Mouse (Mus musculus): Measurements from ENCODE around the gene Acbd6. TPM values are rescaled to one million over a fixed set of nuclear protein-coding genes. Genes with fewer than 3 reads are reported as not detected.

Gene Acbd6
- polyA plus RNA-seq, 1 experiment from 2014 or later, result 64.5 TPM

DNA sequence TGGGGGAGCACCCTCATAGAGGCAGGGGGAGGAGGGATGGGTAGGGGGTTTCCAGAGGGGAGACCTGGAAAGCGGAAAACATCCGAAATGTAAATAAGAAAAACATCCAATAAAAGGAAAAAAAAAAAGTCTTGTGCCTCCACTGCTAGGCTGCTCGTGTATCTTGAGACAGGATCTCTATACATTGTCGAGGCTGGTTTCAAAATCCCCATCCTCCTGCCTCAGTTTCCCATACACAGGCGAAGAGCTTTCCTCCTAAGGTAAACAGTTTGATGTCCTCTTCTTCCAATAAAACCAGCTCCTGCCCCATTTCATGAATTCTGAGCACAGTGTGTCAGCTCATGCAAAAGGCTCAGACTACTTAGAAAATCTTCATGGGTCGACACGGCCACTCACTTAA is 19.9 kb upstream of the Acbd6 start:
- H3K27ac ChIP-seq (ENCODE audit: low read length), result no peak overlapping the region
- 45% methylated on average over 7 of the region's 7 CpGs for WGBS

DNA sequence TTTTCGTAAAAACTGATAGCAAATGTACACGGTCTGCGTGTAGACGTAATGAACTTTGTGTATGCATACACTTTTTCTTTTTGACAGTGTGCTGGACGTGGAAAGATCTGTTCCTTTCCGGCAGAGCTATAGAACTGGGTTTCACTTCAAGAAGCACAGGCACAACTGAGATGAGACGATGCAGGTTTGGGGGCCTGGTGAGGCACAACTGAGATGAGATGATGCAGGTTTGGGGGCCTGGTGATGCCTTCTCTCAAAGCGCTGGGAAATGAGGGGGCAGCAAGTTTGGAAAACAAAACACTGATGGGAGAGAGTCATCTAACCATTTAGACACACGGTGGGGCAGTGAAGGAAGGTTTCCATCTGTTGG is 293 bp upstream of the Acbd6 start:
- peaks cover 21% of the 10 kb centered on the region for H3K4me1 ChIP-seq (ENCODE audit: insufficient read depth, low read length)
- 43% methylated on average over 9 of the region's 9 CpGs for WGBS

More for the DNA sequence above, 19.9 kb upstream of the Acbd6 start:
- H3K4me1 ChIP-seq (ENCODE audit: insufficient read depth, low read length), result no peaks in the 10 kb centered on the region
- no peaks in the 10 kb centered on the region for H3K36me3 ChIP-seq (ENCODE audit: insufficient read depth, low read length)
- H3K4me2 ChIP-seq (replicated peaks; ENCODE audit: low read depth, low read length), result no peak overlapping the region
- no peaks in the 10 kb centered on the region for H3K9me3 ChIP-seq (ENCODE audit: low read length)
- H3K27me3 ChIP-seq (ENCODE audit: insufficient read depth, low read length), result no peaks in the 10 kb centered on the region
- no peak for ATAC-seq (ENCODE audit: low FRiP score, low TSS enrichment)
- no peak overlapping the region for H3K4me3 ChIP-seq (ENCODE audit: low read length)
- H3K9ac ChIP-seq (replicated peaks; ENCODE audit: low read length), result no peak overlapping the region

DNA sequence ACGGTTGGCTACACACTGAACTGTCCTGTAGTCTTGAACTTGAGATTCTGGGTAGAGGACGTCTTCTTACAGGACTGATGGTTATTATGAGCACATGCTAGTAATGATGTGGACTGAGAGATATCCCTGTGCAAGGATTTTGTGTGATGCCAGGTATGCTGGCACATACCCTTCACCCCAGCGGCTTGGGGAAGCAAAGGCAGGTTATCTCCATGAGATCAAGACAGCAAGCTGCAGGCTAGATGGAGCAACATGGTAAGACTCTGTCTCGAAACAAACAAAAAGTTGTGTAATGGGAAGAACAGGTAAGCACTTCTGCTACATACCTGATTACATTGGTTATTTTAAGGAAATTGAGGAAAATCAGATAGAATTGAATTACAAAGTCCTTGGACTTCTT is 2.1 kb downstream of the Acbd6 start:
- H3K4me2 ChIP-seq (replicated peaks; ENCODE audit: low read depth, low read length), result peak overlapping the region; percentile 23; the same call in 1 of the 2 replicates
- no peak for ATAC-seq (ENCODE audit: low FRiP score, low TSS enrichment)
- 80% methylated on average over 4 of the region's 4 CpGs for WGBS

More for the DNA sequence above, 293 bp upstream of the Acbd6 start:
- Histone ChIP-seq H3K9me3 (ENCODE audit: low read length) (0 out of 2 replicates have a peak, but pooled peaks cover 3% of the 10 kb centered on the region), H3K4me3 (ENCODE audit: low read length) (peak overlapping the region; percentile 96), H3K27ac (ENCODE audit: low read length) (peak overlapping the region; percentile 77), H3K9ac (replicated peaks; ENCODE audit: low read length) (peak overlapping the region; percentile 96), H3K4me2 (replicated peaks; ENCODE audit: low read depth, low read length) (peak overlapping the region; percentile 59), H3K27me3 (ENCODE audit: insufficient read depth, low read length) (no peaks in the 10 kb centered on the region), H3K36me3 (ENCODE audit: insufficient read depth, low read length) (no peaks in the 10 kb centered on the region)
- ATAC-seq (ENCODE audit: low FRiP score, low TSS enrichment), result peak; percentile 46; the same call in 1 of the 2 replicates

DNA sequence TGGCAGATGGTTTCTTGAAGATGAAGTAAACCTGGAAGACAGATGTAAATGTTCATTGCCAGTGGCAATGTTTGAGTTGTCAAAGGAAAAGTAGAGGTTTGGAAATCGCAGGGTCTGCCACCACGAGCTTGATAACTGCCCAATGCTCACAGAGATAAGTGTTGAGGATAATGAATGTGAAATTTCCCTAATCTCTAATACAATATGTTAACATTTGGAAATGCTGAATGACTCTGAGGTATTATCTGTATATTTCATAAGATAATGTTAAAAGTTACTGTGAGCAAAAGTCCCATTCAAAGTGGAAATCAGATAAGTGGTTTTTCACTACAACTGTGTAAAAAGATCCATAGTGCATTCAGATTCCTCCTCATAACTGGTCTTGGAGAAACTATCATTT is 2.8 kb downstream of the Acbd6 start:
- no peak for ATAC-seq (ENCODE audit: low FRiP score, low TSS enrichment)
- WGBS, result 89% methylated on average over 2 of the region's 2 CpGs
- H3K36me3 ChIP-seq (ENCODE audit: insufficient read depth, low read length), result peaks cover 9% of the 10 kb centered on the region; the same call in 1 of the 2 replicates

More for the DNA sequence above, 2.1 kb downstream of the Acbd6 start:
- no peak overlapping the region for H3K4me3 ChIP-seq (ENCODE audit: low read length)
- no peaks in the 10 kb centered on the region for H3K27me3 ChIP-seq (ENCODE audit: insufficient read depth, low read length)
- H3K9me3 ChIP-seq (ENCODE audit: low read length), result no peaks in the 10 kb centered on the region
- no peak overlapping the region for H3K27ac ChIP-seq (ENCODE audit: low read length)
- H3K36me3 ChIP-seq (ENCODE audit: insufficient read depth, low read length), result peaks cover 4% of the 10 kb centered on the region; the same call in 1 of the 2 replicates
- H3K4me1 ChIP-seq (ENCODE audit: insufficient read depth, low read length), result peaks cover 21% of the 10 kb centered on the region
- H3K9ac ChIP-seq (replicated peaks; ENCODE audit: low read length), result no peak overlapping the region

DNA sequence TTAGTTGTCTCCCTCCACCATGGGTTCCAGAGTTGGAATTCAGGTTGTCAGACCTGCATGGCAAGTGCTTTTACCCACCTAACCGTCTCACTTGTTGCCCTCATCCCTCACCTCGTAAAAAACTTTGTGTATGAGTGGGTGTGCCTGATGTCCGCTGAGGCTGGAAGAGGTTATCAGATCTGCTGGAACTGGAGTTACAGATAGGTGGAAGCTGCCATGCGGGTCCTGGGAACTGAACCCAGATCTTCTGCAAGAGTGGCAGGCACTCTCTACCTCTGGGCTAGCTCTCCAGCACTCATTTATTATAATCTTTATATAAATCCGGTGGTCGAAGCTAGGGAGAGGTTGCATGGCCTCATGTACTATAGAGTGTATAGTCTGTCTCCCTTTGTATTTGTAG is 4.3 kb downstream of the Acbd6 start:
- H3K4me1 ChIP-seq (ENCODE audit: insufficient read depth, low read length), result peaks cover 21% of the 10 kb centered on the region
- H3K27ac ChIP-seq (ENCODE audit: low read length), result no peak overlapping the region
- H3K4me3 ChIP-seq (ENCODE audit: low read length), result no peak overlapping the region
- no peaks in the 10 kb centered on the region for H3K9me3 ChIP-seq (ENCODE audit: low read length)
- 65% methylated on average over 6 of the region's 6 CpGs for WGBS
- H3K9ac ChIP-seq (replicated peaks; ENCODE audit: low read length), result no peak overlapping the region
- no peaks in the 10 kb centered on the region for H3K27me3 ChIP-seq (ENCODE audit: insufficient read depth, low read length)
- H3K36me3 ChIP-seq (ENCODE audit: insufficient read depth, low read length), result peaks cover 13% of the 10 kb centered on the region; the same call in 1 of the 2 replicates
- no peak for ATAC-seq (ENCODE audit: low FRiP score, low TSS enrichment)
- H3K4me2 ChIP-seq (replicated peaks; ENCODE audit: low read depth, low read length), result no peak overlapping the region

More for the DNA sequence above, 2.8 kb downstream of the Acbd6 start:
- no peaks in the 10 kb centered on the region for H3K9me3 ChIP-seq (ENCODE audit: low read length)
- H3K27ac ChIP-seq (ENCODE audit: low read length), result no peak overlapping the region
- H3K9ac ChIP-seq (replicated peaks; ENCODE audit: low read length), result no peak overlapping the region
- H3K4me3 ChIP-seq (ENCODE audit: low read length), result no peak overlapping the region
- H3K4me1 ChIP-seq (ENCODE audit: insufficient read depth, low read length), result peaks cover 21% of the 10 kb centered on the region
- H3K4me2 ChIP-seq (replicated peaks; ENCODE audit: low read depth, low read length), result no peak overlapping the region
- H3K27me3 ChIP-seq (ENCODE audit: insufficient read depth, low read length), result no peaks in the 10 kb centered on the region

DNA sequence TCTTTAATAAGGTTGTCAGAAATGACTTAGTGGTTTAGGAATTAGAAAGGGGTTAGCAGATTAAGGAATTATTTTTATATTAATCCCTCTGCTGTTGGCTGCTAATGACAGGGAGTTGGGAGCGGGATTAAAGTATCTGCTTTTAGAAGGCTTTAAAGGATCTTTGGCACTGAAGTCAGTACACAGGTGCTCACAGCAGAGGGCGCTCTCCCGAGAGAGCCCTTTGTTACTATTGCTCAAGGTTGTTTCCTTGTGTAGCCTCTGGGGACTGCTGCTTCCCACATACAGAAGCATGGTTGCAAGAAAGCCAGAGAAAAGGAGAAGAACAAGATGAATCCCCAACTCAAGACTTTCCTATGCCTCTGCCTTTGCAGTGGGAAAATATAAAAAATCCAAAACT is 6.8 kb downstream of the Acbd6 start:
- no peak overlapping the region for H3K4me3 ChIP-seq (ENCODE audit: low read length)
- no peak overlapping the region for H3K27ac ChIP-seq (ENCODE audit: low read length)
- peaks cover 5% of the 10 kb centered on the region for H3K9me3 ChIP-seq (ENCODE audit: low read length)
- H3K4me2 ChIP-seq (replicated peaks; ENCODE audit: low read depth, low read length), result no peak overlapping the region
- peaks cover 24% of the 10 kb centered on the region for H3K36me3 ChIP-seq (ENCODE audit: insufficient read depth, low read length)
- H3K9ac ChIP-seq (replicated peaks; ENCODE audit: low read length), result no peak overlapping the region
- no peak for ATAC-seq (ENCODE audit: low FRiP score, low TSS enrichment)
- peaks cover 8% of the 10 kb centered on the region for H3K4me1 ChIP-seq (ENCODE audit: insufficient read depth, low read length)
- H3K27me3 ChIP-seq (ENCODE audit: insufficient read depth, low read length), result no peaks in the 10 kb centered on the region
- 32% methylated on average over 3 of the region's 3 CpGs for WGBS

DNA sequence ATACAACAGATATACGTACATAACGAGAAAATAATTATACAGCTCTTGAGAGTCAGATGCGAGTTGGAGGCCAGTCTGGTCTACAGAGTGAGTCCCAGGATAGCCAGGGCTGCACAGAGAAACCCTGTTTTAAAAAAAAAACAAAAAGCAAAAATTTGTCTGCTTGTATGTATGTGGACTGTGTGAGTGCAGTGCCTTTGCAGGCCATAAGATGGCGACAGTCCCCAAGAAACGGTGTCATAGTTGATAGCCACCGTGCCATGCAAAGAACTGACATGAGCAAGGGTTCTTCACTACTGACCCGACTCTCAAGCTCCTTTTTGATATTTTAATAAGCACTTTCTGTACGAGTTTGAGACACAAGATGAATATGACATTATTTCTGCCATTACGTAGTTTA is 10.2 kb downstream of the Acbd6 start:
- H3K27me3 ChIP-seq (ENCODE audit: insufficient read depth, low read length), result no peaks in the 10 kb centered on the region
- ATAC-seq (ENCODE audit: low FRiP score, low TSS enrichment), result no peak
- no peak overlapping the region for H3K4me3 ChIP-seq (ENCODE audit: low read length)
- no peak overlapping the region for H3K27ac ChIP-seq (ENCODE audit: low read length)
- no peak overlapping the region for H3K4me2 ChIP-seq (replicated peaks; ENCODE audit: low read depth, low read length)
- peaks cover 24% of the 10 kb centered on the region for H3K36me3 ChIP-seq (ENCODE audit: insufficient read depth, low read length)
- H3K9me3 ChIP-seq (ENCODE audit: low read length), result peaks cover 5% of the 10 kb centered on the region
- no peaks in the 10 kb centered on the region for H3K4me1 ChIP-seq (ENCODE audit: insufficient read depth, low read length)
- H3K9ac ChIP-seq (replicated peaks; ENCODE audit: low read length), result no peak overlapping the region
- 96% methylated on average over 9 of the region's 9 CpGs for WGBS

DNA sequence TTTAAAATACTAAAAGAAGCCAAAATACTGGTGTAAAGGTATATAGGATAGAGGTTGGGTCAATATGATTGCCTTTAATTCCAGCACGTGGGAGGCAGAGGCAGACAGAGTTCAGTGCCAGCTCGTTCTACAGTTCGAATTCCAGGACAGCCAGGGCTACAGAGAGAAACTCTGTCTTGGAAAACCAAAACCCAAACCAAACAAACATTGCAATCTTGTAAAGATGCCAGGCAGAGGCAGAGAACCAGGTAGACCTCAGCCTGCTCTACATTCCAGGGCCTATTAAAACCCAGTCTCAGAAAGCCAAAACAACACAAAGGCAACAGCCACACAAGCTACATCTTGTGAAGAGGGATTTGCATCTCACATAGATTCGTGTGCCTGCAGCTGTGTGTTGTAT is 11.4 kb downstream of the Acbd6 start:
- no peak overlapping the region for H3K4me3 ChIP-seq (ENCODE audit: low read length)
- H3K9ac ChIP-seq (replicated peaks; ENCODE audit: low read length), result no peak overlapping the region
- peaks cover 5% of the 10 kb centered on the region for H3K9me3 ChIP-seq (ENCODE audit: low read length)
- no peak for ATAC-seq (ENCODE audit: low FRiP score, low TSS enrichment)
- H3K27ac ChIP-seq (ENCODE audit: low read length), result no peak overlapping the region
- peaks cover 24% of the 10 kb centered on the region for H3K36me3 ChIP-seq (ENCODE audit: insufficient read depth, low read length)
- H3K4me2 ChIP-seq (replicated peaks; ENCODE audit: low read depth, low read length), result no peak overlapping the region
- H3K27me3 ChIP-seq (ENCODE audit: insufficient read depth, low read length), result no peaks in the 10 kb centered on the region
- WGBS, result 77% methylated on average over 4 of the region's 4 CpGs
- no peaks in the 10 kb centered on the region for H3K4me1 ChIP-seq (ENCODE audit: insufficient read depth, low read length)

DNA sequence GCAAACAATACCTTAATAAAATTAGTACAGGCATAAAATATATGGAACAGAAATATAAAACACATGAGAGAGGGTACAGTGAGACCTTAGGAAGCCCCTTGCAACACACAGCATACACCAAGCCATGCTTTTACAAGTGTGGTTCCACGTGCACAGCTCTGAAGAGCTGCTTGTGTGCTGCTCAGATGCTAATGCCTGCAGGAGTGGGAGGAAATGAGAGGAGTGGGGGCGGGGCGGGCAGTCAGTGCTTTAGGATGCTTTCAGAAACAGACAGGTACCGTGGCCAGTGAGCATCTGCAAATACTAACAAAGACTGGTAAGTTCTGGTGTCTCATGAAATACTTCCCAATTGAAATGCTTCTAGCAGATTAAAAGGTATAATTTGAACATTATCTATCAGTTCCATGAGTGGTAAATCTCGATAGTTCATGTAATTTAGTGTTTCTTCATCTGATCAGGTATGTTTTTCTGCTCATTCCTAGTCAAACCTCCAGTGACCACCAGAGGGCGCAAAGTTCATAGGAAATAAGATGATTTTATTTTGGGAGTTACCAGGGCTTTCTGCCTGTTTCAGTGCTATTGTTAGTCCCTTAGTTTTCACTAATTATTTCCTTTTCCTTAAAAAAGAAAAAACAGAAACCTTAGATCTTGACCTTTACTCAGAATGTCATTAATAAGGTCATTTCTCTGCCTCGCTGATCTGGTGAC is 17.2 kb downstream of the Acbd6 start:
- Histone ChIP-seq H3K4me1 (ENCODE audit: insufficient read depth, low read length) (no peaks in the 10 kb centered on the region), H3K9me3 (ENCODE audit: low read length) (no peaks in the 10 kb centered on the region), H3K4me2 (replicated peaks; ENCODE audit: low read depth, low read length) (no peak overlapping the region), H3K4me3 (ENCODE audit: low read length) (no peak overlapping the region), H3K27ac (ENCODE audit: low read length) (no peak overlapping the region), H3K27me3 (ENCODE audit: insufficient read depth, low read length) (no peaks in the 10 kb centered on the region), H3K36me3 (ENCODE audit: insufficient read depth, low read length) (no peaks in the 10 kb centered on the region; the same call in 1 of the 2 replicates), H3K9ac (replicated peaks; ENCODE audit: low read length) (no peak overlapping the region)
- WGBS, result 27% methylated on average over 7 of the region's 7 CpGs
- no peak for ATAC-seq (ENCODE audit: low FRiP score, low TSS enrichment)

DNA sequence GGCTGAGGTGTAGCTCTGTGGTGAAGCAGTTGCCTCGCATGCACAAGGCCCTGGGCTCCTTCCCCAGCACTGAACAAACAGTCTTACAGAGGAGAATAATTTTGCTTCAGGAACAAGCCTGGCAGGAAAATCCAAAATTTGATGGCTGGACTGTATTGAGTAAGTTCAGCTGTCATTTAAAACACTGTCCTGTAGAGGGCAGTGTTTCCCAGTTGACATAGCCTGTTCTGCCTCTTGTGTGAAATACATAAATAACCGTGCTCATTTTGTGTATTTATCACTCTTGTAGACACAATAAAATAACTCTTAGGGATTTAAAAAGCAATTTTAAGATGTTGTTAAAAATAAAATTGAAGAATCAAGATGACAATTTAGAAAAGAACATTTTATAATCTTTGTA is 18.5 kb downstream of the Acbd6 start:
- H3K27ac ChIP-seq (ENCODE audit: low read length), result no peak overlapping the region
- H3K4me3 ChIP-seq (ENCODE audit: low read length), result no peak overlapping the region
- H3K36me3 ChIP-seq (ENCODE audit: insufficient read depth, low read length), result no peaks in the 10 kb centered on the region; the same call in 1 of the 2 replicates
- no peaks in the 10 kb centered on the region for H3K27me3 ChIP-seq (ENCODE audit: insufficient read depth, low read length)
- 24% methylated on average over 2 of the region's 2 CpGs for WGBS
- ATAC-seq (ENCODE audit: low FRiP score, low TSS enrichment), result no peak
- no peaks in the 10 kb centered on the region for H3K4me1 ChIP-seq (ENCODE audit: insufficient read depth, low read length)
- no peak overlapping the region for H3K4me2 ChIP-seq (replicated peaks; ENCODE audit: low read depth, low read length)
- no peak overlapping the region for H3K9ac ChIP-seq (replicated peaks; ENCODE audit: low read length)
- H3K9me3 ChIP-seq (ENCODE audit: low read length), result no peaks in the 10 kb centered on the region
